Mouse (Mus musculus): ENCODE measurements at regions not wholly inside any gene's neighbourhood (a gene's known extent, or its start where the extent isn't known, plus 50 kb on each side); places are given as distances from the start of the nearest gene placed in this dataset.

- H3K9ac ChIP-seq, result no peak overlapping the region
- no peak overlapping the region for H3K4me2 ChIP-seq
- no peaks in the 10 kb centered on the region for H3K36me3 ChIP-seq
- ATAC-seq (ENCODE audit: low read depth), result no peak
- H3K4me1 ChIP-seq (replicated peaks), result no peaks in the 10 kb centered on the region
- H3K9me3 ChIP-seq (replicated peaks), result no peaks in the 10 kb centered on the region
- no peak overlapping the region for H3K4me3 ChIP-seq (replicated peaks)
- DNase-seq, result no peak
- WGBS (ENCODE audit: insufficient replicate concordance), result 46% methylated on average over 5 of the region's 5 CpGs
- no peak overlapping the region for H3K27ac ChIP-seq
- no peaks in the 10 kb centered on the region for H3K27me3 ChIP-seq
Measured at GRCm38 (mm10) chr1:130524744-130525143, 62.2 kb upstream of the Cd55 start.

- H3K36me3 ChIP-seq, result no peaks in the 10 kb centered on the region
- H3K9ac ChIP-seq, result no peak overlapping the region
- ATAC-seq (ENCODE audit: low read depth) (no peak), DNase-seq (no peak)
- H3K9me3 ChIP-seq (replicated peaks), result no peaks in the 10 kb centered on the region
- H3K4me2 ChIP-seq, result no peak overlapping the region
- WGBS (ENCODE audit: insufficient replicate concordance), result 64% methylated on average over 5 of the region's 5 CpGs
- H3K27me3 ChIP-seq, result no peaks in the 10 kb centered on the region
- H3K4me1 ChIP-seq (replicated peaks), result peaks cover 8% of the 10 kb centered on the region; the same call in 1 of the 2 replicates
- no peak overlapping the region for H3K4me3 ChIP-seq (replicated peaks)
- no peak overlapping the region for H3K27ac ChIP-seq
Measured at GRCm38 (mm10) chr1:130517868-130518267, 55.3 kb upstream of the Cd55 start.

- 77% methylated on average over 6 of the region's 6 CpGs for WGBS (ENCODE audit: insufficient replicate concordance)
- DNase-seq, result no peak
Measured at GRCm38 (mm10) chr1:130516641-130517040, 54.1 kb upstream of the Cd55 start.

GRCm38 (mm10) chr1:130515316-130515715 is 52.8 kb upstream of the Cd55 start:
- H3K4me2 ChIP-seq, result no peak overlapping the region
- DNase-seq (no peak), ATAC-seq (ENCODE audit: low read depth) (no peak)
- no peak overlapping the region for H3K4me3 ChIP-seq (replicated peaks)
- no peaks in the 10 kb centered on the region for H3K27me3 ChIP-seq
- H3K9me3 ChIP-seq (replicated peaks), result no peaks in the 10 kb centered on the region
- H3K27ac ChIP-seq, result no peak overlapping the region
- H3K4me1 ChIP-seq (replicated peaks), result peaks cover 10% of the 10 kb centered on the region
- WGBS (ENCODE audit: insufficient replicate concordance), result 71% methylated on average over 6 of the region's 6 CpGs
- H3K36me3 ChIP-seq, result no peaks in the 10 kb centered on the region
- H3K9ac ChIP-seq, result no peak overlapping the region

More at GRCm38 (mm10) chr1:130516641-130517040, 54.1 kb upstream of the Cd55 start:
- Histone ChIP-seq H3K4me3 (replicated peaks) (no peak overlapping the region), H3K36me3 (no peaks in the 10 kb centered on the region), H3K27me3 (no peaks in the 10 kb centered on the region), H3K9ac (no peak overlapping the region), H3K9me3 (replicated peaks) (no peaks in the 10 kb centered on the region), H3K27ac (no peak overlapping the region), H3K4me2 (no peak overlapping the region), H3K4me1 (replicated peaks) (peaks cover 8% of the 10 kb centered on the region; the same call in 1 of the 2 replicates)
- no peak for ATAC-seq (ENCODE audit: low read depth)

- no peak overlapping the region for H3K4me2 ChIP-seq
- no peaks in the 10 kb centered on the region for H3K36me3 ChIP-seq
- H3K9me3 ChIP-seq (replicated peaks), result no peaks in the 10 kb centered on the region
- peaks cover 23% of the 10 kb centered on the region for H3K4me1 ChIP-seq (replicated peaks)
- H3K27me3 ChIP-seq, result no peaks in the 10 kb centered on the region
- no peak for ATAC-seq (ENCODE audit: low read depth)
- WGBS (ENCODE audit: insufficient replicate concordance), result 36% methylated on average over 1 of the region's 1 CpGs
- no peak overlapping the region for H3K9ac ChIP-seq
- no peak for DNase-seq
- H3K4me3 ChIP-seq (replicated peaks), result no peak overlapping the region
- H3K27ac ChIP-seq, result no peak overlapping the region
Measured at GRCm38 (mm10) chr1:130513482-130513881, 50.9 kb upstream of the Cd55 start.

GRCm38 (mm10) chr1:130512798-130513405 is 50.4 kb upstream of the Cd55 start:
- ATAC-seq (ENCODE audit: low read depth) (peak; percentile 33; the same call in 1 of the 2 replicates), DNase-seq (no peak)
- Histone ChIP-seq H3K4me1 (replicated peaks) (peaks cover 28% of the 10 kb centered on the region), H3K36me3 (no peaks in the 10 kb centered on the region), H3K4me2 (no peak overlapping the region), H3K9ac (no peak overlapping the region), H3K9me3 (replicated peaks) (no peaks in the 10 kb centered on the region), H3K27me3 (no peaks in the 10 kb centered on the region), H3K4me3 (replicated peaks) (no peak overlapping the region), H3K27ac (no peak overlapping the region)
- WGBS (ENCODE audit: insufficient replicate concordance), result 32% methylated on average over 4 of the region's 4 CpGs
